Mouse (Mus musculus): ENCODE measurements around the gene Cog5. TPM values are rescaled to one million over a fixed set of nuclear protein-coding genes. Genes with fewer than 3 reads are reported as not detected.

The Cog5 gene
- polyA plus RNA-seq, 2 experiments, result 36.9 to 39.1 TPM

GRCm38 (mm10) chr12:31818051-31818461 is 163.4 kb downstream of the Cog5 start:
- no peak overlapping the region for H3K4me3 ChIP-seq (replicated peaks; ENCODE audit: low read length)
- no peaks in the 10 kb centered on the region for H3K9me3 ChIP-seq (ENCODE audit: control insufficient read depth, low read length)
- no peak overlapping the region for H3K9ac ChIP-seq (ENCODE audit: low read depth, low read length, severe bottlenecking)
- 73% methylated on average over 3 of the region's 3 CpGs for WGBS
- no peak for DNase-seq (ENCODE audit: low spot score)
- no peak for ATAC-seq (ENCODE audit: low FRiP score, low read depth)
- no peaks in the 10 kb centered on the region for H3K4me1 ChIP-seq (ENCODE audit: control insufficient read depth, insufficient read depth, low read length)
- H3K4me2 ChIP-seq (replicated peaks; ENCODE audit: low read depth, low read length, severe bottlenecking), result no peak overlapping the region
- 0 out of 2 replicates have a peak, but pooled peaks cover 3% of the 10 kb centered on the region for H3K36me3 ChIP-seq (ENCODE audit: control insufficient read depth, insufficient read depth, low read length)
- no peaks in the 10 kb centered on the region for H3K27me3 ChIP-seq (ENCODE audit: control insufficient read depth, insufficient read depth, low read length)
- TF ChIP-seq POLR2A (IDR thresholded peaks at IDR 0.05; ENCODE audit: borderline replicate concordance, extremely low read depth, insufficient read depth, insufficient read length), result no peak
- no peak overlapping the region for H3K27ac ChIP-seq (replicated peaks; ENCODE audit: low read depth, low read length)

GRCm38 (mm10) chr12:31819096-31819495 is 164.4 kb downstream of the Cog5 start:
- 0 out of 2 replicates have a peak, but pooled peaks cover 3% of the 10 kb centered on the region for H3K36me3 ChIP-seq (ENCODE audit: control insufficient read depth, insufficient read depth, low read length)
- H3K9me3 ChIP-seq (ENCODE audit: control insufficient read depth, low read length), result no peaks in the 10 kb centered on the region
- H3K27ac ChIP-seq (replicated peaks; ENCODE audit: low read depth, low read length), result no peak overlapping the region
- DNase-seq (ENCODE audit: low spot score) (no peak), ATAC-seq (ENCODE audit: low FRiP score, low read depth) (no peak)
- TF ChIP-seq POLR2A (IDR thresholded peaks at IDR 0.05; ENCODE audit: borderline replicate concordance, extremely low read depth, insufficient read depth, insufficient read length), result no peak
- H3K4me3 ChIP-seq (replicated peaks; ENCODE audit: low read length), result no peak overlapping the region
- no peak overlapping the region for H3K9ac ChIP-seq (ENCODE audit: low read depth, low read length, severe bottlenecking)
- no peaks in the 10 kb centered on the region for H3K4me1 ChIP-seq (ENCODE audit: control insufficient read depth, insufficient read depth, low read length)
- no peak overlapping the region for H3K4me2 ChIP-seq (replicated peaks; ENCODE audit: low read depth, low read length, severe bottlenecking)
- no peaks in the 10 kb centered on the region for H3K27me3 ChIP-seq (ENCODE audit: control insufficient read depth, insufficient read depth, low read length)

GRCm38 (mm10) chr12:31819520-31819919 is 164.9 kb downstream of the Cog5 start:
- H3K27me3 ChIP-seq (ENCODE audit: control insufficient read depth, insufficient read depth, low read length), result no peaks in the 10 kb centered on the region
- 0 out of 2 replicates have a peak, but pooled peaks cover 3% of the 10 kb centered on the region for H3K36me3 ChIP-seq (ENCODE audit: control insufficient read depth, insufficient read depth, low read length)
- H3K9me3 ChIP-seq (ENCODE audit: control insufficient read depth, low read length), result no peaks in the 10 kb centered on the region
- H3K27ac ChIP-seq (replicated peaks; ENCODE audit: low read depth, low read length), result no peak overlapping the region
- DNase-seq (ENCODE audit: low spot score) (no peak), ATAC-seq (ENCODE audit: low FRiP score, low read depth) (no peak)
- no peak overlapping the region for H3K9ac ChIP-seq (ENCODE audit: low read depth, low read length, severe bottlenecking)
- no peaks in the 10 kb centered on the region for H3K4me1 ChIP-seq (ENCODE audit: control insufficient read depth, insufficient read depth, low read length)
- WGBS, result 89% methylated on average over 7 of the region's 7 CpGs
- no peak for TF ChIP-seq POLR2A (IDR thresholded peaks at IDR 0.05; ENCODE audit: borderline replicate concordance, extremely low read depth, insufficient read depth, insufficient read length)
- H3K4me2 ChIP-seq (replicated peaks; ENCODE audit: low read depth, low read length, severe bottlenecking), result no peak overlapping the region
- no peak overlapping the region for H3K4me3 ChIP-seq (replicated peaks; ENCODE audit: low read length)

- no peak overlapping the region for H3K4me3 ChIP-seq (replicated peaks; ENCODE audit: low read length)
- H3K27ac ChIP-seq (replicated peaks; ENCODE audit: low read depth, low read length), result no peak overlapping the region
- DNase-seq (ENCODE audit: low spot score), result no peak
- 0 out of 2 replicates have a peak, but pooled peaks cover 6% of the 10 kb centered on the region for H3K4me1 ChIP-seq (ENCODE audit: control insufficient read depth, insufficient read depth, low read length)
- ATAC-seq (ENCODE audit: low FRiP score, low read depth), result no peak
- 62% methylated on average over 3 of the region's 3 CpGs for WGBS
- no peaks in the 10 kb centered on the region for H3K27me3 ChIP-seq (ENCODE audit: control insufficient read depth, insufficient read depth, low read length)
- no peaks in the 10 kb centered on the region for H3K9me3 ChIP-seq (ENCODE audit: control insufficient read depth, low read length)
- no peak for TF ChIP-seq POLR2A (IDR thresholded peaks at IDR 0.05; ENCODE audit: borderline replicate concordance, extremely low read depth, insufficient read depth, insufficient read length)
- H3K4me2 ChIP-seq (replicated peaks; ENCODE audit: low read depth, low read length, severe bottlenecking), result no peak overlapping the region
- no peak overlapping the region for H3K9ac ChIP-seq (ENCODE audit: low read depth, low read length, severe bottlenecking)
- 0 out of 2 replicates have a peak, but pooled peaks cover 3% of the 10 kb centered on the region for H3K36me3 ChIP-seq (ENCODE audit: control insufficient read depth, insufficient read depth, low read length)
These were observed 169.0 kb downstream of the Cog5 start for GRCm38 (mm10) chr12:31823671-31824070.

GRCm38 (mm10) chr12:31824831-31825230 is 170.2 kb downstream of the Cog5 start:
- WGBS, result 64% methylated on average over 5 of the region's 5 CpGs
- Histone ChIP-seq H3K4me1 (ENCODE audit: control insufficient read depth, insufficient read depth, low read length) (0 out of 2 replicates have a peak, but pooled peaks cover 6% of the 10 kb centered on the region), H3K36me3 (ENCODE audit: control insufficient read depth, insufficient read depth, low read length) (0 out of 2 replicates have a peak, but pooled peaks cover 3% of the 10 kb centered on the region), H3K27ac (replicated peaks; ENCODE audit: low read depth, low read length) (no peak overlapping the region), H3K9ac (ENCODE audit: low read depth, low read length, severe bottlenecking) (no peak overlapping the region), H3K4me3 (replicated peaks; ENCODE audit: low read length) (no peak overlapping the region), H3K27me3 (ENCODE audit: control insufficient read depth, insufficient read depth, low read length) (no peaks in the 10 kb centered on the region), H3K4me2 (replicated peaks; ENCODE audit: low read depth, low read length, severe bottlenecking) (no peak overlapping the region), H3K9me3 (ENCODE audit: control insufficient read depth, low read length) (no peaks in the 10 kb centered on the region)
- no peak for ATAC-seq (ENCODE audit: low FRiP score, low read depth)
- TF ChIP-seq POLR2A (IDR thresholded peaks at IDR 0.05; ENCODE audit: borderline replicate concordance, extremely low read depth, insufficient read depth, insufficient read length), result no peak
- DNase-seq (ENCODE audit: low spot score), result peak; percentile 4
